12 mouse cellular contexts compared by ENCODE assay signal in the genomic region with DNA sequence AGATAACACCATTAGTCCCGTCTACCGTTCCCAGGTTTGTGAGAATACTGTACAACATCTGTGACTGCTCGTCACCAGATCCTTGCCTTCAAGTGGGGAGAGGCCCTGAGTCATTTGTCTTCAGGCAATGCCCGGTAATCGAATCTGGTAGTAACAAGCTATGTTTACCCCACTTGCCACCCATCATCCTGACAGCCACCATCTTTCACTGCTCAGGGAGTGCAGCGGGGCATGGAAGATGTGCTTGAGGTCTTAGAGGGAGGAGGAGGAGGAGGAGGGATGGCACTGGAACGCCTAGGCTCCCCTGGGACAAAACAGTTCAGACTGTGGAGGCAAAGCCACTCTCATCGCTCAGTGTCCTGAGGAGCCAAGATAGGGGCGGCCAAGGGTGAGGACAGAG.
DNase-seq lines count a peak whose midpoint lies in the region; ATAC-seq and TF ChIP-seq lines count a peak whose summit lies in the region.
"Had no signal": no experiment of that assay in that cellular context is flagged by ENCODE, and none has a peak within 500 bp of the region (broad histone marks: within the 10 kb centered on the region; RNA-seq: fewer than 3 reads in every experiment).

No protein-coding gene starts in this region.

- WGBS in intestine, embryonic 14.5 days = 31% methylated on average over 9 of the region's 9 CpGs
- 55% methylated on average over 9 of the region's 9 CpGs for WGBS in intestine, postnatal 0 days
- WGBS in hindbrain, embryonic 11.5 days = 41% methylated on average over 9 of the region's 9 CpGs

- H3K79me2 ChIP-seq in myocyte (ENCODE audit: control insufficient read depth, insufficient read depth) = peaks cover 25% of the 10 kb centered on the region

- no peak overlapping the region for H3K4me2 ChIP-seq in intestine, embryonic 14.5 days (ENCODE audit: low read length)
- H3K4me2 ChIP-seq in intestine, postnatal 0 days (replicated peaks; ENCODE audit: low read depth) = no peak overlapping the region
- H3K4me2 ChIP-seq in hindbrain, embryonic 11.5 days (replicated peaks; ENCODE audit: low read depth, low read length) = no peak overlapping the region
- H3K4me2 ChIP-seq in myocyte (ENCODE audit: low read depth) = peak overlapping the region; percentile 59

- H3K4me1 ChIP-seq in intestine, embryonic 14.5 days (replicated peaks; ENCODE audit: control insufficient read depth, insufficient read depth, low read length) = peaks cover 44% of the 10 kb centered on the region
- H3K4me1 ChIP-seq in intestine, postnatal 0 days (replicated peaks; ENCODE audit: control insufficient read depth, insufficient read depth, low read length) = no peaks in the 10 kb centered on the region; the same call in 1 of the 2 replicates
- H3K4me1 ChIP-seq in hindbrain, embryonic 11.5 days (replicated peaks; ENCODE audit: control insufficient read depth, insufficient read depth, low read length) = peaks cover 12% of the 10 kb centered on the region

- H3K9ac ChIP-seq in intestine, embryonic 14.5 days (ENCODE audit: low read length) = no peak overlapping the region
- no peak overlapping the region for H3K9ac ChIP-seq in intestine, postnatal 0 days (ENCODE audit: low read depth, low read length)
- H3K9ac ChIP-seq in hindbrain, embryonic 11.5 days (ENCODE audit: low read depth, low read length) = no peak overlapping the region

- ATAC-seq in intestine, embryonic 14.5 days (replicated peaks; ENCODE audit: low FRiP score, low TSS enrichment, low read depth) = no peak
- no peak for ATAC-seq in intestine, postnatal 0 days
- ATAC-seq in hindbrain, embryonic 11.5 days (ENCODE audit: low FRiP score) = peak; percentile 59
- ATAC-seq: midbrain, embryonic 16.5 days had no signal

- peaks cover 7% of the 10 kb centered on the region; the same call in 1 of the 2 replicates for H3K36me3 ChIP-seq in intestine, embryonic 14.5 days (ENCODE audit: control insufficient read depth, insufficient read depth, low read length)
- no peaks in the 10 kb centered on the region for H3K36me3 ChIP-seq in intestine, postnatal 0 days (ENCODE audit: control insufficient read depth, insufficient read depth)
- no peaks in the 10 kb centered on the region for H3K36me3 ChIP-seq in hindbrain, embryonic 11.5 days (ENCODE audit: control insufficient read depth, insufficient read depth, low read length)
- no peaks in the 10 kb centered on the region for H3K36me3 ChIP-seq in myocyte (ENCODE audit: control insufficient read depth, insufficient read depth)
- H3K36me3 ChIP-seq: G1E had no signal

- H3K9me3 ChIP-seq in intestine, embryonic 14.5 days (ENCODE audit: control insufficient read depth, low read length) = 0 out of 2 replicates have a peak, but pooled peaks cover 2% of the 10 kb centered on the region
- no peaks in the 10 kb centered on the region for H3K9me3 ChIP-seq in intestine, postnatal 0 days (ENCODE audit: control insufficient read depth)
- no peaks in the 10 kb centered on the region for H3K9me3 ChIP-seq in hindbrain, embryonic 11.5 days (ENCODE audit: control insufficient read depth, low read length)
- H3K9me3 ChIP-seq: G1E had no signal

- TF ChIP-seq POLR2A in myocyte (IDR thresholded peaks at IDR 0.05; ENCODE audit: insufficient read length, low read depth) = no peak

- no peak overlapping the region for H3K4me3 ChIP-seq in intestine, embryonic 14.5 days (ENCODE audit: low read depth, low read length)
- H3K4me3 ChIP-seq in intestine, postnatal 0 days (ENCODE audit: low read depth, low read length) = no peak overlapping the region
- H3K4me3 ChIP-seq in hindbrain, embryonic 11.5 days (ENCODE audit: low read depth, low read length) = no peak overlapping the region
- no peak overlapping the region for H3K4me3 ChIP-seq in myocyte

- 0 out of 2 replicates have a peak overlapping the region, but pooled peaks have one; percentile 2 for H3K27ac ChIP-seq in intestine, embryonic 14.5 days (ENCODE audit: low read depth)
- no peak overlapping the region for H3K27ac ChIP-seq in intestine, postnatal 0 days (ENCODE audit: low read depth, low read length)
- H3K27ac ChIP-seq in hindbrain, embryonic 11.5 days (ENCODE audit: low read depth, low read length) = 0 out of 2 replicates have a peak overlapping the region, but pooled peaks have one; percentile 30

- DNase-seq in embryo, embryonic 10 days (ENCODE audit: low spot score) = peak; percentile 65
- no peak for DNase-seq in embryo, embryonic 11 days
- DNase-seq in intestine, embryonic 14.5 days (ENCODE audit: low spot score) = no peak
- peak; percentile 51 for DNase-seq in hindbrain, embryonic 11.5 days (ENCODE audit: low spot score)
- no peak for DNase-seq in cerebellum, postnatal 14 days
- no peak for DNase-seq in layer of hippocampus, postnatal 36 days
- DNase-seq: adrenal gland, adult 8-10 months; cerebellum, adult 2 months had no signal

- no peaks in the 10 kb centered on the region for H3K27me3 ChIP-seq in intestine, embryonic 14.5 days (replicated peaks; ENCODE audit: control insufficient read depth, insufficient read depth, low read length)
- no peaks in the 10 kb centered on the region for H3K27me3 ChIP-seq in intestine, postnatal 0 days (replicated peaks; ENCODE audit: control insufficient read depth, insufficient read depth, low read length)
- no peaks in the 10 kb centered on the region for H3K27me3 ChIP-seq in hindbrain, embryonic 11.5 days (ENCODE audit: control insufficient read depth, insufficient read depth, low read length)
- H3K27me3 ChIP-seq in myocyte (ENCODE audit: control insufficient read depth, insufficient read depth, insufficient read length) = no peaks in the 10 kb centered on the region

- no peak overlapping the region for H3ac ChIP-seq in myocyte (ENCODE audit: control insufficient read depth, insufficient read length)

- TF ChIP-seq CTCF in intestine, postnatal 0 days (IDR thresholded peaks at IDR 0.05; ENCODE audit: low read depth) = no peak

TF ChIP-seq in myocyte, 11 proteins besides CTCF, POLR2A, EP300 and RAD21:
- TF ChIP-seq MYOD1 (IDR thresholded peaks at IDR 0.05; ENCODE audit: control insufficient read depth in 1 of 3, insufficient read length in 2 of 3, low read depth in 2 of 3) = peak; percentile 84 to 93 (median 91)
- TF ChIP-seq CEBPB (IDR thresholded peaks at IDR 0.05; ENCODE audit: insufficient read depth, poor library complexity, severe bottlenecking) = no peak
- TF ChIP-seq REST (IDR thresholded peaks at IDR 0.05; ENCODE audit: insufficient read depth, insufficient read length) = no peak
- peak; percentile 34 for TF ChIP-seq TCF12 (IDR thresholded peaks at IDR 0.05; ENCODE audit: insufficient read depth, poor library complexity, severe bottlenecking)
- peak in 1 of 3 experiments; percentile 10 for TF ChIP-seq MYOG (IDR thresholded peaks at IDR 0.05; ENCODE audit: control insufficient read depth in 1 of 3, insufficient read depth in 1 of 3, insufficient read length in 2 of 3, low read depth in 2 of 3)
- peak; percentile 43 for TF ChIP-seq TCF3 (IDR thresholded peaks at IDR 0.05; ENCODE audit: insufficient read length, low read depth)
- no peak for TF ChIP-seq USF1 (IDR thresholded peaks at IDR 0.05; ENCODE audit: low read depth)

Comparison
In these comparisons a context has a peak if more than half of its experiments do, and no peak if none do; other contexts are left out.
1. DNase-seq: peak in embryo, embryonic 10 days (single experiment) and hindbrain, embryonic 11.5 days (single experiment); none in embryo, embryonic 11 days (single experiment), intestine, embryonic 14.5 days (single experiment), cerebellum, postnatal 14 days (0 of 2) and layer of hippocampus, postnatal 36 days (0 of 2).